Mouse (Mus musculus) lung, embryonic 16.5 days (tissue): ENCODE measurements around the gene Ric1. TPM values are rescaled to one million over a fixed set of nuclear protein-coding genes. Genes with fewer than 3 reads are reported as not detected.

Source experiments
- ATAC-seq: fragments of 200-750 bp; cut with Nextera tagmentation; 2 replicates; pipeline ENCODE4 v1.8.0; 2017; ENCODE audit warnings: low read depth, mild to moderate bottlenecking, moderate library complexity
- H3K27ac ChIP-seq: fragments of 300-500 bp; sonication (generic); 2 replicates; pipeline ENCODE4 v1.5.1; 2014; ENCODE audit warnings: mild to moderate bottlenecking, control low read depth, low read length
- H3K27me3 ChIP-seq: fragments of 300-500 bp; sonication (generic); 2 replicates; pipeline ENCODE4 v1.6.1; 2014; ENCODE audit warnings: low read depth, low read length, mixed read lengths; ENCODE audit not compliant: control insufficient read depth, insufficient read depth
- H3K36me3 ChIP-seq: fragments of 300-500 bp; sonication (generic); 2 replicates; pipeline ENCODE4 v1.6.1; 2014; ENCODE audit warnings: low read length; ENCODE audit not compliant: control insufficient read depth, insufficient read depth
- H3K4me1 ChIP-seq: fragments of 300-500 bp; sonication (generic); replicated peaks from 2 replicates; pipeline ENCODE4 v1.6.1; 2014; ENCODE audit warnings: low read length, mixed read lengths; ENCODE audit not compliant: control insufficient read depth, insufficient read depth
- H3K4me2 ChIP-seq: fragments of 300-500 bp; sonication (generic); 2 replicates; pipeline ENCODE4 v1.6.1; 2014; ENCODE audit warnings: low read depth, low read length, control low read depth
- H3K4me3 ChIP-seq: fragments of 300-500 bp; sonication (generic); 2 replicates; pipeline ENCODE4 v1.5.1; 2014; ENCODE audit warnings: mild to moderate bottlenecking, low read length, control low read depth
- H3K9ac ChIP-seq: fragments of 300-500 bp; sonication (generic); 2 replicates; pipeline ENCODE4 v1.6.1; 2014; ENCODE audit warnings: low read length, control low read depth
- H3K9me3 ChIP-seq: fragments of 300-500 bp; sonication (generic); 2 replicates; pipeline ENCODE4 v1.6.1; 2016; ENCODE audit warnings: low read length; ENCODE audit not compliant: control insufficient read depth
- WGBS: fragments of 180-500 bp; shearing (Covaris S2); extraction: QIAGEN DNeasy Blood & Tissue Kit; methylation state at CpG from one replicate; pipeline ENCODE4 v1.1.7; 2014; 5-methylcytosine and 5-hydroxymethylcytosine counted together
- polyA plus RNA-seq: library from polyadenylated mRNA; unstranded; fragments of >200 nt; fragmentation: Nextera tagmentation; extraction: Ambion mirVana; gene quantifications from 2 replicates; pipeline ENCODE4 v1.2.1, GENCODE M21; 2015

Ric1 gene
- polyA plus RNA-seq, 1 experiment from 2014 or later: 13.5 TPM

DNA sequence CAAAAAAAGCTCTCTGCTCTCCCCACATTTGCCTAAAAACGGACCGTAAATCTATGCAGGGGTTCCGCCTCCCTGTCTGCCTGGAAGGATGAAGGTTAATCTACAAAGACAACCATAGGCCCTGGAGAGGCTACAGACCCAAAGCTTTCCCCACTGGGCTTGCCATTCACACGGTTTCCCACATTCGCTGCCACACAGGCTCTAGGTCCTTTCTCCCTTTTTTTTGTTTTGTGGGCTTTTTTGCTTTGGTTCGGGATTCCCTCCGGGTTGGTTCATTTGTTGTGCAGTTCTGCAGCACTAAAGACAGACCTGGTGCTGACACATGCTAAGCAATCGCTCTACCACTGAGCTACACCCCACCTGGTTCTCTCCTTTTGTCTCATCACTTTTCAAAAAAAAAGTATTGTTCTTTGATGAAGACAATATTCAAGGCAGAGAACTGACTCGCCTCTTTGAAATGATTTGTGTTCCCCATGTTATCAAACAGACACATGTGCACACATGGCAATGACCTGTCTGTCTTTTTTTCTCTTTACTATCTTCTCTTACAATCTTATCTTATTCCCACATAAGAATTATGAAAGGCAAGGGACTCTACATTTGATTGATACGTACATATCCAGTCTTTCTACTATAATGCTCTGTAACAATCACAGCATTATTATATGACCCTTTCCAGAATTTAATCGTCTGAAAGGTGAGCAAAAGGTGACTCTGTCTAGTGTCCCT lies 121.3 kb downstream of the Ric1 start:
- Histone ChIP-seq H3K27ac (no peak overlapping the region), H3K4me2 (no peak overlapping the region), H3K27me3 (peaks cover 5% of the 10 kb centered on the region; the same call in 1 of the 2 replicates), H3K4me1 (no peaks in the 10 kb centered on the region; the same call in 1 of the 2 replicates), H3K4me3 (no peak overlapping the region), H3K9ac (no peak overlapping the region), H3K9me3 (peaks cover 4% of the 10 kb centered on the region; the same call in 1 of the 2 replicates), H3K36me3 (peaks cover 2% of the 10 kb centered on the region; the same call in 1 of the 2 replicates)
- 81% methylated on average over 11 of the region's 11 CpGs for WGBS
- ATAC-seq: no peak

DNA sequence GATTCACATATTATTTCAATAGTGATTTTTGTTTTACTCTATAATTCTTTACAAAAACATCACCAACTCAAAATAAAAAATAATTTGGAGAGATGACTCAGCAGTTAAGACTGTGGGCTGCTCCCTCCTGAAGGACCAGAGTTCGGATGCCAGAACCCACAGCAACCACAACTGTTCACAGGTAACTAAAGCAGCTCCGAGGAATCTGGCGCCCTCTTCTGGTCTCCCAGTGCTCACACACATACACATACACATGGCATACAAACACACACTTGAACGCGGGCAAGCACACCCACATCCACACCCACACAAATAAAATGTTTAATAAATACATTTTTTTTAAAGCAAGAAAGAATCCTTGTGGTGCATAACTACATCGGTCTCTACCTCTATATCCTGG lies 122.7 kb downstream of the Ric1 start:
- H3K36me3 ChIP-seq: peaks cover 2% of the 10 kb centered on the region; the same call in 1 of the 2 replicates
- no peak overlapping the region for H3K4me2 ChIP-seq
- H3K4me1 ChIP-seq: no peaks in the 10 kb centered on the region; the same call in 1 of the 2 replicates
- no peak overlapping the region for H3K4me3 ChIP-seq
- no peak overlapping the region for H3K9ac ChIP-seq
- peaks cover 4% of the 10 kb centered on the region; the same call in 1 of the 2 replicates for H3K9me3 ChIP-seq
- WGBS: 94% methylated on average over 6 of the region's 6 CpGs
- no peak for ATAC-seq
- peaks cover 9% of the 10 kb centered on the region for H3K27me3 ChIP-seq
- H3K27ac ChIP-seq: no peak overlapping the region

DNA sequence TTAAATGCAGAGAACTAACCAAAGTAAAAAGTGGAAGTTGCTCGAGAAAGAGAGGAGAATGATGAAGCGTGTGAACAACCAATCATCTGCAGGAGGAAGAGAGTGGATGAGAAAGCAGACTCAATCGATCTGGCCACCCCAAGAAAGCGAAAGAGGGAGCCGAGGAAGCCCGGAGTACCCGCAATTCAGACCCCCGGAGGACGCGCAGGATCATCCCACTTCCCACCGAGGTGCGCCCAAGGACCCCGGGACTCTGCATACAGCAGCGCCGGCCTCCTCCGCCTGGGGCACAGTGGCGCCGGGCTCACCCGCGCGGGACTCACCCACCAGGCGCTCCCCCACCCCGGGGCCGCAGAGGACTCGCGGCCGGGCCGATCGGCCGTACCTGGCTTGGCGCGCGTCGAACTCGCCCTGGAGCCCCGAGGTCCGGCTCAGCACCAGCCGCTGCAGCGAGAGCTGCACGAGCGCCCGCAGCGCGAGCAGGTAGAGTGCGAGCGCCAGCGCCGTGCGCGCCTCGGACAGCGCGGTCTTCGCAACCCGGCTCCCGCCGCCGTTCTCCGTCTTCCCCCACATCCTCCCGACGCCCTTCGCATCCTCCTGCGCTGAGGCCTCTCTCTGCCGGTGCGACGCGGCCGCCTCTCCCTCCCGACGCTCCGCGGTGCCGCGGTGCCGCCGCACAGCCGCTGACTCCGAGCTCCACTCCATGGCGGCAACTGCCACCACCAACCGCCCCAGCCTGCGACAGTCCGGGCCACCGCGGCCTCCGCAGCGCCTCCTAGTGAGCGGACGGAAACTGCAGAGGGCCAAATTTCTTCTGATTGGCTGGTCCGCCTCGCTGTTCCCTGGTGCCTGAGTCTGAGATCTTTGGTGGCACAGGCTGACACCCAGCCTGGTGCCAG lies 125.8 kb downstream of the Ric1 start, which contains the start of gene Ermp1:
Gene Ermp1, minus strand, starts transcription at position 765 of the 899 bp plus-strand sequence.
- H3K4me3 ChIP-seq: peak within 1 kb of the TSS; percentile 84
- H3K4me2 ChIP-seq: peak within 1 kb of the TSS; percentile 90
- ATAC-seq: peak; percentile 96
- peaks cover 2% of the 10 kb centered on the region; the same call in 1 of the 2 replicates for H3K36me3 ChIP-seq
- H3K9me3 ChIP-seq: peaks cover 4% of the 10 kb centered on the region; the same call in 1 of the 2 replicates
- H3K27me3 ChIP-seq: peaks cover 22% of the 10 kb centered on the region
- H3K9ac ChIP-seq: peak within 1 kb of the TSS; percentile 80
- WGBS: under 1% methylated on average over 71 of the region's 90 CpGs
- peak within 1 kb of the TSS; percentile 46; the same call in 1 of the 2 replicates for H3K27ac ChIP-seq
- no peaks in the 10 kb centered on the region; the same call in 1 of the 2 replicates for H3K4me1 ChIP-seq

DNA sequence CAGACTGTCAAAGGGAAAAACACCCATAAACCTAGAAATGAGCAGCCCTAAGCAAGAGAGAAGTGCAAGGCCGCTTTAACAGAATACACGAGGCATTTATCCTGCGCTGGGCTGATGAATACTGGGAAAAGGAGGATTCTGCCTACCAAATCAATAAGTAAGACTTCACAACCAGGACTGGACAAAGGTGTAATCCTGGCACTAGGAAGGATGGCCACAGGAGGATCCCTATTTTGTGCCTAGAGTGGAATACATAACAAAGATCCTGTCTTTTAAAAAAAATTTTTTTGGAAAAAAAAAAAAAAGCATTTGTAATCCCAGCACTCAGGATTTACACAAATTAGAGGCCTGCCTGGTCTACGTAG lies 126.5 kb downstream of the Ric1 start:
- Histone ChIP-seq H3K9me3 (peaks cover 4% of the 10 kb centered on the region; the same call in 1 of the 2 replicates), H3K27ac (no peak overlapping the region), H3K36me3 (peaks cover 2% of the 10 kb centered on the region; the same call in 1 of the 2 replicates), H3K27me3 (peaks cover 24% of the 10 kb centered on the region), H3K9ac (no peak overlapping the region), H3K4me2 (peak overlapping the region; percentile 90), H3K4me3 (peak overlapping the region; percentile 84), H3K4me1 (no peaks in the 10 kb centered on the region; the same call in 1 of the 2 replicates)
- 28% methylated on average over 4 of the region's 4 CpGs for WGBS
- ATAC-seq: no peak

DNA sequence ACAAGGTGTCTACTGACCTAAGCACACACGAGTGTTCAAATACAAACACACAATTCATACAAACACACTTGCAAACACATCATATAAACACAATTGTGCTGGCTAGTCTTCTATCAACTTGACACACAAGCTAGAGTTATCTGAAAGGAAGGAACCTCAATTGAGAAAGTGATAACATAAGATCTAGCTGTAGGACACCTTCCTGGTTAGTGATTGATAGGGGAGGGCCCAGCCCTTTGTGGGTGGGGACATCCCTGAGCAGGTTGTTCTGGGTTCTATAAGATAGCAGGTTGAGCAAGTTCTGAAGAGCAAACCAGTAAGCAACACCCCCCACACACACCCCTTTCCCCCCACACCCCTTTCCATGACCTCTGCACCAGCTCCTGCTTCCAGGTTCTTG lies 127.6 kb downstream of the Ric1 start:
- no peak overlapping the region for H3K27ac ChIP-seq
- H3K36me3 ChIP-seq: peaks cover 2% of the 10 kb centered on the region; the same call in 1 of the 2 replicates
- no peak for ATAC-seq
- no peak overlapping the region for H3K9ac ChIP-seq
- H3K27me3 ChIP-seq: peaks cover 24% of the 10 kb centered on the region
- no peak overlapping the region for H3K4me2 ChIP-seq
- WGBS: 66% methylated on average over 1 of the region's 1 CpGs
- H3K9me3 ChIP-seq: peaks cover 4% of the 10 kb centered on the region; the same call in 1 of the 2 replicates
- H3K4me1 ChIP-seq: no peaks in the 10 kb centered on the region; the same call in 1 of the 2 replicates
- no peak overlapping the region for H3K4me3 ChIP-seq

DNA sequence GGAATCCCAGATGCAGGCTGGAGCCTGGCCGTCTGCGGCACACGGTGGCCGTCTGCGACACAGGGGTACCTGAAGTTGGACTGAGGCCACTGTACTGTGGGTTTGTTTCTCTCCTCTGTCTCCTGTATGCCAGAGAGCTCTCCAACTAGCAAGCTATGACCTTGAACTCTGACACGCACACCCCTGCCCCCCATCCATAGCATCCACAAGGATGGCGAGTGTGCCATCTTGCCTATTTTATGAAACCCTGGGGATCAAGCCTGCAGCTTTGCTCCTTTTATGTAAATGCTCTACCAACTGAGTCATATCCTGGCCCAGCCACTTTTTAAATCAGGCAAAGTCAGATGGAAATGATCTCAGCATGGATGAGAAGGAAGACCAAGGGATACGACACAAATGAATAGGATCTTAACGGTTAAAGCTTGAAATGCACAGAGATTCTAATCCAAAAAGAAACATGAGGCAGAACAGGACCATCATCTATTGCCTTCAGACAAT lies 131.7 kb downstream of the Ric1 start:
- Histone ChIP-seq H3K4me2 (no peak overlapping the region), H3K27me3 (peaks cover 44% of the 10 kb centered on the region), H3K4me3 (no peak overlapping the region)

DNA sequence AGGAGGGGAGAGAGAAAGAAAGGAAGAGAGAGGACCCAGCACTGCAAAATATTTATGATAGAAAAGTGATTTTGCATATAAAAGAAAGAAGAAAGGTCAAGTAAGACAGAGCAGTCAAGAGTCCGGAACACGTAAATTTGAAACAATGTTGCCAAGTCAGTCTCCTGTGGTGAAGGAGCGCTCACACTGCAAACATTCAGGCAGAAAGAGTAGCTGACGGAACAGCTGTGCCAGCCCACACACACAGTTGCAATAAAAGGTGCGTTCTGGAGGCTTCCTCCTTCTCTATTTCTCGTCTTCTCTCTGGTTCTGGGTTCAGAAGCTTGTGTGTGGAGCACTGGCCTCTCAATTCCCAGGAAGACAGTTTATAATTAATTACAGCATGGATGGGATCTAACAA lies 133.1 kb downstream of the Ric1 start:
- Histone ChIP-seq H3K4me2 (no peak overlapping the region), H3K4me1 (no peaks in the 10 kb centered on the region), H3K27me3 (peaks cover 39% of the 10 kb centered on the region), H3K27ac (no peak overlapping the region), H3K36me3 (no peaks in the 10 kb centered on the region), H3K4me3 (no peak overlapping the region), H3K9me3 (no peaks in the 10 kb centered on the region), H3K9ac (no peak overlapping the region)
- no peak for ATAC-seq
- WGBS: 43% methylated on average over 6 of the region's 6 CpGs

More for the DNA sequence above, 131.7 kb downstream of the Ric1 start:
- 84% methylated on average over 9 of the region's 9 CpGs for WGBS
- H3K9ac ChIP-seq: no peak overlapping the region
- H3K4me1 ChIP-seq: no peaks in the 10 kb centered on the region
- ATAC-seq: no peak
- H3K36me3 ChIP-seq: no peaks in the 10 kb centered on the region
- H3K9me3 ChIP-seq: no peaks in the 10 kb centered on the region
- H3K27ac ChIP-seq: no peak overlapping the region

DNA sequence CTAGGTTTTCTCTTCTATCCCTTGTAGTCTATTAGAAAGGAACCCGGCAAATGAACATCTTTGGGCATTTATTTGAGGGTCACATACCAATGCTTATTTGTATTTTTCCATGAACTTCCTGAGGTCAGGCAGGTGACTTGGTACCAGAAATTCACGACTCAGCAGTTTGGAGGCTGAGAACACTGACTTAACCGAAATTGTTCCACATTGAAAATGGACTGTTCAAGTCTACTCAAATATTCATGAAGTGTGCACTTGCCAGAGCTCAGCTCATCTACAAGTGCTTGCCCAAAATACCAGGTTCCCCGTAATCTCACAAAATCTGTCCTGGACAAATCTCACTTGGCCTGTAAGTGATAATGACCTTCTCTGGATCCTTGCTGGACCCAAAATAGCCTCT lies 133.9 kb downstream of the Ric1 start:
- H3K4me2 ChIP-seq: no peak overlapping the region
- peaks cover 39% of the 10 kb centered on the region for H3K27me3 ChIP-seq
- no peaks in the 10 kb centered on the region for H3K4me1 ChIP-seq
- H3K4me3 ChIP-seq: no peak overlapping the region
- no peak for ATAC-seq
- H3K9me3 ChIP-seq: no peaks in the 10 kb centered on the region
- no peak overlapping the region for H3K27ac ChIP-seq
- H3K9ac ChIP-seq: no peak overlapping the region
- H3K36me3 ChIP-seq: no peaks in the 10 kb centered on the region
- 80% methylated on average over 4 of the region's 4 CpGs for WGBS
